Mouse (Mus musculus): ENCODE measurements around the gene Ndufs8. TPM values are rescaled to one million over a fixed set of nuclear protein-coding genes. Genes with fewer than 3 reads are reported as not detected.

Ndufs8 gene
- total RNA-seq, 2 experiments from 2014 or later: 134 to 151 TPM

DNA sequence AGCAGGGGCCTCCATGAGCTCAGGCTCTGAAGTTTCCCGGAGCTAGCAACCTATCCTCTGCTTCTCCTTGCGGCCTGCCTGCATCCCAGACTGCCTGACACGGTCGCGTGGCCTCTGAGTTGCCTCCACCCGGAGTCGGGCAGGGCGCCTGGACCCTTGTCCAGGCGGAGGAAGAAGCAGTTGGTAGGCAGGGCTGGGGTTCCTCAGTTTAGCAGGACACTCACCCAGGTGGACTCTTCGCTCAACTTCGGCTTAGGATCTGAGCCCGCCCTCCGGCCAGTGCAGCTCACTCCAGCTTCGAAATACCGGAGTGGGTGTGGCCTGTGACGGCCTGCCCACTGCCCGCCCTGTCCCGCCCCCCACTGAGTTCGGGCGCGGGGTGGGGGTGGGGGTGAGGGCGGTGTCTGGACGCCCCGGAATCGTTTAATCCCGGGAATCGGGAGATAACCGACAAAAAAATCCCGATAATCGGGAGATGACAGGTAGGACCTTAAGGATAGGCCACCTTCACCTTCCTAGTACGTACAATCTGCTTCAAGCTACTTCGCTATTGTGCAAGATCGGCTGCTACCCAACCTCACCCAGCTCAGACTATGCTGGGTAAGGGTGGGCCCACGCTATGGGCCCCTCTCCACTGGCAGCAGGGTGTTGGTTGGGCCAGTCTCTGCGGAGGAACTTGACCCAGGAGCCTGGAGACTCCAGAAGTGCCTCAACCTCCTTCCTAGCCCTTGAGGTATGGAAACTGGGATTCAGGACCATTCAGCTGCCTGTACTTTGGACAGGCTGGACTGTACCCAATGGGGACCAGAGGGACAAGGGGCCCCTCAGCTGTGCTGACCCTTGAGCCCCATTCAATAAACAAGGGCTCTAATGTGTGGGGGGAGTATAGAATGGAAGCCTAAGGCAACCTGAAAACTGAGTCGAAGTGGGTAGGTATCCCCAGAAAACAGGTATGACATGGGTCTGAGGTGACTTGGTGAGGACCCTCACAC, 5.5 kb downstream of the Ndufs8 start, which contains the start of gene Tcirg1:
TSS of gene Tcirg1 (minus strand) at position 339 of the 992 bp plus-strand sequence.
- DNase-seq (ENCODE audit: extremely low spot score in 1 of 2, low spot score in 1 of 2): peak; percentile 36 to 41

DNA sequence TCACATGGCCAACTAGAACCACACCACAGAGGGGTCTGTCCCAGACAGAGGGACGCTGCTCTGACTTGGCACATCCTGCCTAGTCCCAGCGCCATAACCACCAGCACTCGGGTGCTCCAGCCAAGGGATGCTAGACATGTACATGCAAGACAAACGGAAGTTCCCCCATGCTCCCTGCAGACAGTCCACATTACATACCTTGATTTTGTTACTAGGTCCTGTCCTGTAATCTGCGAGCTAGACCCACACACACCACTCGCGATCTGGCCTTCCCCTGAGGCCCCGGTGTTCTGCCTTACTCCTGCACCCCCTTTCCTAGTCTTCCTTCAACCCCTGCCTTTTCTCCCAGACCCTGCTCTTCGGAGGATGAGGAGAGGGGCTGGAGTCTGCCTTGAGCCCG, 6.2 kb downstream of the Ndufs8 start:
- no peak for DNase-seq (ENCODE audit: extremely low spot score in 1 of 2, low spot score in 1 of 2)

DNA sequence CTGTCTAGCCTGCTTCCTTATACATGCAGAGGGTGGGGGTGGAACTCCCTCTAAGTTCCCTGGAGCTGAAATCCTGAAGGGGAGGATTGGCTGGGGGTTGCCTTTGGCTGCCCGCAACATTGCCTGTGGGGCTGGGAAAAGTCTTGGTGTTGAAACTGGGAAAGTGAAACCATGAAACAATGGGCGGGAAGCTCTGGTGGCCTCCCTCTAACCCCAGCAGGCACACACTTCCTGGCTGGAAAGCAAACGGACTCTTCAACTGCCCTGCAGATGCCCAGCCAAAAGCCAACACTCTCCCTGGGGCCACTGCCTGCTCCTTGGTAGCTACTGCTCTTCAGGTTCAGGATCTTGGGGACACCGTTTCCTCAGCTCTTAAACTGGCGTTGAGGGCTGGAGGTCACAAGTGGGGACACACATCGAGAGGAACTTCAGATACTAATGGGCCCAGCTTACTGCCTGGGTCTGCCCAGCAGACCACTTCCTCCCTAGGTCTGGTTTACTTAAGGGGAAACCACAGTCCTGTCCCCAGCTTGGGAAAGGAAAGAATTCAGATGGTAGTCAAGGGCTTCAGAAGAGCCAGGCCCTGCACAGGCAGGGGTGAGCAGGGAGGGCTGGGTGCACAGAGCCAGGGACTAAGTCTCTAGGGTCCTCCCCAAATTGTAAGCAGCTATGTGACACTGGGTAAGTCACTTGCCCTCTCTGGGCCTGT, 7.2 kb downstream of the Ndufs8 start:
- DNase-seq (ENCODE audit: extremely low spot score in 1 of 2, low spot score in 1 of 2): no peak

DNA sequence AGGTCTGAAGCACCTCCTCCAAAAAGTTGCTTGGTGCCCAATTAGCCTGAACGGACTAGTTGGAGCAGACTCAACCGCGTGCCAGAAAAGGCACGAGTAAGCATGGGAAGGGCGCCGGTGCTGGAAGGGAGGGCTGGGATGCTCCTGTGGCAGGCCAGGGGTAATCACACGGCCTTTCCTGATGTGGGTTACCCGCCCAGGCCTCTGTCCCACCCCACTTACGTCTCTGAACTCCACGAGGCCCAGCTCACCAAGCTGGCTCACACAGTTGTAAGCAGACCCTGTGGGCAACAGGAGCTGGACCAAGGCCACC, 8.3 kb downstream of the Ndufs8 start:
- DNase-seq (ENCODE audit: extremely low spot score in 1 of 2, low spot score in 1 of 2): no peak

DNA sequence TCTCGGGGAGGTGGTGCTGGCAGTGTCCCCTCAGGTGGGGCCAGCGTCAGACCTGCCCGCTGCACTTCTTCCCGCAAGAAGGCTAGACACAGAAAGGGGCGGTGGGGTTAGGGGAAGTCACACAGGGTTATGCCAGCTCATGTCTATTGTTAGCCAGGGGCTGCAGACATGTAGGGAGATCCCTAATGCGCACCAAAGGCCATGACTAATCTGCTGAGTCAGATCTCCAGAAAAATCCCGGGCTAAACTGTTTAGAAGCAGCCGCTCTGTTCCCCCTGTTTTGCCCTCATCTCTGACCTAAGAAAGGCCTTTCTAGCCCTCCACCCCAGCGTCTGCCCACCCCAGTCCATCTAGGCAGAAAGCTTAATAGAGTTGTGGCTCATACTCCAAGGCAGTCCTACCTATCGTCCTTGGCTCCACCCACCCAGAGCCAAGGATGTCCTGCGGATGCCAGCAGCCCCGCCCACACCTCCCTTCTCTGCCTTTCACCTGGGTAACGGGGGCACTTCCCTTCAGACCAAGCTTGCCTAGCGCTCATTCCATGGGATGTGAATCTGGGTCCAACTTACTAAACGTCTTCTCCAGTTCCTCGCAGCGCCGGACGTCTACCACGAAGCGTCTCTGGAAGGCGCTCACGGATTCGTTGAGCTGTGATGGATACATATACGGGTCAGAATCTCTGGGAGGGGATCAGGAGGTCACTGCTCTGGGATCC, 8.8 kb downstream of the Ndufs8 start:
- no peak for DNase-seq (ENCODE audit: extremely low spot score in 1 of 2, low spot score in 1 of 2)

DNA sequence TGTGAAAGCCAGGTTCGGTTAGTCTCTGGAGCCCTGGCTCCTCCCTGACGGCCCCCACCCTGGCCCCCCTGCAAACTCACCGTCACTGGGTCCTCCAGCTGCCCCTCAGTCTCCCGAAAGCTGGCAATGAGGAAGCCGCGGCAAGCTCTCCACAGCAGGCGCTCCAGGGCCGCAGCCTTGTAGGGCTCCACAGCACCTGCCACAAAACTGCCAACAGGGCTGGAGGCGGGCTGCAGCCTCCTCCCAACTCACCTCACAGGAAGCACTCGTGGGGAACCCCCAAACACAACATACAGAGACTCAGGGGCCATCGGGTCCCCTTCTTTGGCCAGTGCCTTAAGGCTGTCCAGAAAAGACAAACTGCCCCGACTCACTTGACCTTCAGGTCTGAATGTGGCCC, 9.6 kb downstream of the Ndufs8 start:
- DNase-seq (ENCODE audit: extremely low spot score in 1 of 2, low spot score in 1 of 2): no peak

DNA sequence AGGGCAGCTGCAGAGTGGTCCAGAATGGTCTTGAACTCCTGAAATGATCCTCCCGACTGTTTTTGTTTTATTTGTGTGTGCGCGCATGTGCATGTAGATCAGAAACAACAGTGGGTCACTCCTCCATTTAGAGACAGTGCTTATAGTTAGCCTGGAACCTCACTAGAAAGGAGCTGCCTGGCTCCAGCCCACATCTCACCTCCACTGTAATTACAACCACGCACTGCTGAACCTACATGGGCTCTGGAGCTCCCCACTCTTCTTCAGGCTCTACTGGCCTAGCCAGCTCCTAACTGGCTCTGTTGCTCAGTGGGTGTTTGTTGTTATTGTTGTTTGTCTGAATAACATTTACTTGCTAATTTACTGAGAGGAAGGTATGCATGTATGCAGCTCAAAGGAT, 13.0 kb downstream of the Ndufs8 start:
- no peak for DNase-seq (ENCODE audit: extremely low spot score in 1 of 2, low spot score in 1 of 2)

DNA sequence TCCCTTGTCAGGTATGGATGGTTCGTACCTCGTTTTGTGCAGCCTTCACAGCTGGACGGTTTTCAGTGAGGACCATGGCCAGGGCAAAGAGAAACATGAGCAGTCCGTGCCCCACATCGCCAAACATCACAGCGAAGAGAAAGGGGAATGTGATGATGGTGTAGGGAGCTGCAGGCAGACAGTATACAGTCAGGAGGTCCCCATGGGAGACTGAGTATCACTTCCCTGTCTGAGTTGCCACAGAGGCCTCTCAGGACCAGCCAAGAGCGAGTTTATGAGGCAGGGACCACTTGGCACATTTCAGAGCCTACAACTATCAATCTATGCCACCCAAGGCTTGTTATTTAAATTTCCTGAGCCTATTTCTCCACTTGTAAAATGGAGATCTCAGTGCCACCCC, 13.6 kb downstream of the Ndufs8 start:
- DNase-seq (ENCODE audit: extremely low spot score in 1 of 2, low spot score in 1 of 2): no peak

DNA sequence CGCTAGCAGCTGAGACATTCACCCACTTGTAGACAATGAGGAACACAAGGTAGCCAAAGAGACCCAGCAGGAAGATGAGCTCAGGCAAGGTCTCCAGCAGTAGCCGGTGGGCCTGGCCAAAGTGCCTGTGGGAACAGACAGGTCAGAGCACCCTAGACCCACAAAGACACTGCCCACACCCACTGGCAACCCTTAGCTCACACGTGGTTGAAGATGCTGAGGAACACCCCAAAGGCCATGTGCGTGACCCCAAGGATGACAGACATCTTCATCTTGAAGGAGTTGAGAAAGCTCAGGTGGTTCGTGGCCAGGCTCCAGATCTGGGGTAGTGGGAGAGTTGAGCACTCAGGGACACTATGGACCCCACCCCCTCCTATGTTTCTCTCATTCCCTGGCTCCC, 15.0 kb downstream of the Ndufs8 start:
- DNase-seq (ENCODE audit: extremely low spot score in 1 of 2, low spot score in 1 of 2): no peak

DNA sequence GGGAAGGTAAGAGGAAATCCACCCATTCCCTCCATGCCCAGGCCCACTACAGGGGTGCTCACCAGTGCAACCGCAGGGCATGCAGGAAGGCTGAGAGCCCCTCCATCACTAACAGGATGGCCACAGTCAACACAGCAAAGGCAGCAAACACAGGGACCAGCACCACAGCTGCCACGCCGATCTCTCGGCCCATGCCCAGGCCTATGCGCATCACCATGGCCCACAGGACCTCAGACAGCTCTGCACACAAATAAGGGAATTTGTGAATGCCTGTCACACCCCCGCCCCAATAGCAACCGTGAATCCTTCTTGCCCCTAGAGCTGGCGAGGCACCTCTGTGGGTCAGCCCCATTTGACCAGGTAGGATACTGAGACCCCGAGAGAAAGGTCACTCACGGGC, 16.4 kb downstream of the Ndufs8 start:
- DNase-seq (ENCODE audit: extremely low spot score in 1 of 2, low spot score in 1 of 2): no peak

DNA sequence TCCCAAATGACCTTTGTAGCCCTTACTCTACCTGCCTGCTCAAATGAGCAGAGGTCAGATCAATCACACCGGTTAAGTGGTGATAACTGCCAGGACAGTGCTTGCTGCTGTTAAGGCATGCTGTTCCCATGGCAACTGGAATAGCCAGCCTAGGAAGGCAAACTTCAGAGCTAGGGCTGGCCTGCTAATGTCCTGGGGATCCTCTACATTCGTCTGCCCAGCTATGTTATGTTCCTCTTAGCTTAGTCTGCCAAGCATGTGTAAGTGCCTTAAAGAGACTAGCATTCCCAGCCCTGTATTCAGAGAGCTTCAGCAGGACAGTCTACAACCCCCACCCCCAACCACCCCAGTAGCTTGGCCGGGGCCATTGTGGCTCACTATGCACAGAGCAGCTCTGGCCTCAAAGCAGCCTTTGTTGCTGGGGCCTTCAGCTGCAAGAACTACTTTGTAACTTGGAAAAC, 17.4 kb downstream of the Ndufs8 start:
- peak in 1 of 2 experiments; percentile 22 for DNase-seq (ENCODE audit: extremely low spot score in 1 of 2, low spot score in 1 of 2)

DNA sequence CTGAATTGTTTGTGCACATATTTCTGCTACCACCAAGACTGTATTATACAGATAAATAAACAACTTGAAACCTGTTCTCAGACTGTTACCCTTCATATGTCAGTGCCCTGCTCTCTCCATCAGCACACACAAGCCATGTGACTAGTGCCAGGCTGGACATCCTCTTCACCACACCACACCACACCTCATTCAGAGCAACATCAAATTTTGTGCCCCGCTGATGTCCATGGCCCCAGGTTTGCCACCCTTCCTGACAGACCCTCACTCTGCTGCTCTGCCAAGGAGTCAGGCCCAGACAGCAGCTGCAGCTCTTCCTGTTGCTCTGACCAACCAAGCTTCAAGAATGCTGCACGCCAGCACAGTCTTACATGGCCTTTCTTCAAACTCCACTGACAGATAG, 18.3 kb downstream of the Ndufs8 start:
- DNase-seq (ENCODE audit: extremely low spot score in 1 of 2, low spot score in 1 of 2): no peak

DNA sequence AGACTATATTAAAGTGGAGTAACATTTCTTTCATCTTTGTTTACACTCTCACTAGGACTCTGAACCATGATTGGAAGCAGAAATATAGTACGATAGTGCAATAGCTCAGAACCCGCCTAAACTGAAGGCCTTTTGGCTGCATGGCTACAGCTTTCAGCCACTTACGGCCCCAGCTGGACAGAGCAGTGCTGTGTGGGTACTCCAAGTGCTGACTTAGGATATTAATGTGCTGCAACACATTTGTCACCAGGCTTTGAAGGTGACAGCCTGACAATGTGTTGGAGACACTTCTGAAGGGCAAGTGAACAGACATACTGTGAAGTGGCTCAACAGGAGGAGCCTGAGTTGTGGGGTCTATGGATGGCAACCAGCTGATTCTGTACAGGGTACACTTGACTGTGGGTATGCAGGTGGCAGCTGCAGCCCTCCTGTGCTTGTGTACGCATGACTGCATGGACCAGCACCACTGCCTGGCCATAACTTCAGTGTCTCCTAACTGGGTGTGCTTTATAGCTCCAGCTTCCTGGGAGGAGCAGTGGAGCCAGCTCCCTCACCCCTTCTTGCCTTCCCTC, 18.9 kb downstream of the Ndufs8 start:
- no peak for DNase-seq (ENCODE audit: extremely low spot score in 1 of 2, low spot score in 1 of 2)

DNA sequence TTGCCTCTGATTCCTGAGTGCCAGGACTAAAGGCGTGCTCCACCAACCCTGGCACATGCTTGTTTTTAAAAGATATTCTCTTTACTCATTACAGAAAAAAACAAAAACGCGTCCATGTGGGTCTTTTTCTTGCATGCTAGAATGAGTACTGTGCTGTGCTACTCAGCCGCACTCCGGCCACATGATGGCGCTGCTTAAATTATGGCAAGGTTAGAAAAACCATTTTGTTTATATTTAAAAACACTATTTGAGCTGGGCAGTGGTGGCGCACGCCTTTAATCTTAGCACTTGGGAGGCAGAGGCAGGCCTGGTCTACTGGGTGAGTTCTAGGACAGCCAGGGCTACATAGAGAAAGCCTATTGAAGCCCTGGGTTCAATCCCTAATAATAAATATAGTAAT, 22.4 kb downstream of the Ndufs8 start:
- no peak for DNase-seq (ENCODE audit: extremely low spot score in 1 of 2, low spot score in 1 of 2)

DNA sequence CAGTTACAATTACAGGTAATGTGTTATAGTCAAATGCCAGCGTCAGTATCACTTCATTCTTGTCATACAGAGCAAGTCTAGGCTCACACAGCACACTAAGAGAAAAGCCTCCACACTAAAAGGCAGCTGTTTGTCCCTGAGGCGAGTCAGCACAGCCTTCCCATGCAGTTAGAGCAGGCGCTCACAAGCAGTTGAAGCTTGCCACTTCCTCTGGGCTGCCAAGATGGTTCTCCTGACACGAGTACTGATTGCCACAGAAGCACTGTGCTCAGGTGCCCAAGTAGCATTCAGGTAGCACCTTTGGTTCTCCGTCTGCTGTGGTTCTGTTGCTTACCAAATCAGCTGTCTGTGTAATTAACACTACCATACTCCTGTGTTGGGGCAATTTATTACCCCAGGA, 23.5 kb downstream of the Ndufs8 start:
- DNase-seq (ENCODE audit: extremely low spot score in 1 of 2, low spot score in 1 of 2): no peak

DNA sequence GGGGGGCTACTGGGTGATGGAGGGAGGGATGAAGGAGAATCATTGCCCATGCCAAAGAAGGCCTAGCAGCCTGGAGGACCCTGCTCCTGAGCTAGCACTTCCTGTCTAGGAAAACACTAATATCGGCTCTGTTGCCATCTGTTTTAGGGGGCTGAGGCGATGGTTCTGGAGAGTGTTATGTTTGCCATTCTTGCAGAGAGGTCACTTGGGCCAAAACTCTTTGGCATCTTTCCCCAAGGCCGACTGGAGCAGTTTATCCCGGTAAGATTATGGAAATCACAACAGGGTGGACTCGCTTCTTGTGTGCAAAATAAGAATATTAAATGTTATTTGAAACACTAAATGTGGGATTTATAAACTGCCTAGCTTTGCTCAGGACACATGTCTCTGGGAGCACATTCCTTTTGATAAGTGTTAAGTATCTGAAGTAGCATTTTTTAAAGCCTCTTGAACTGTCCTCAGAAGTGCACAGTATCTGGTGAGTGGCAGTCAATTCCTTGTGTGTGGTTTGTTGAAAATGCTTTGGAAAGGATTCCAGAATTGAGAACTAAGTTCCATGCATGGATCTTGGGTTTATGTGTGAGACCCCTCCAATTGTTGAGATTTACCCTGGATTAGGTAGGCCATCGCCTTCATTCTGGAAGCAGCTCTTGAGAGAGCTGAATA, 28.1 kb downstream of the Ndufs8 start:
- no peak for DNase-seq (ENCODE audit: extremely low spot score in 1 of 2, low spot score in 1 of 2)

DNA sequence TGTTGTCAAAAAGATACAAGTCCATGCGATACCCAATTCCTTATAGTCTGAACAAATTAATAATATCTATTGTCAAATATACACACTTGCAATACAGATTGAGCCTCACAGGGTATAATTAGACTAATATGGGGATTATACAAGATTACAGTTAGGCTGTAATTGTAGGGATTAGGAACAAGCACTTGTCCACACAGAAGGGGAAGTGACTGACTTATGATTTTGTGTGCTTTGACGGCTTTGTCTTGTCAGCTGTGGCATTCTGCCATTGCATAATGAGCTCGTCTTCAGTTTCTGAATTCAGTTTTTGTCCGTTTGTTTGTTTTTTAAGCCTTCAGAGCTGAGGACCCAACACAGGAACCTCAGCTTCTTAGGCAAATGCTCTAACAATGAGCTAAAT, 30.4 kb downstream of the Ndufs8 start:
- no peak for DNase-seq (ENCODE audit: extremely low spot score in 1 of 2, low spot score in 1 of 2)

DNA sequence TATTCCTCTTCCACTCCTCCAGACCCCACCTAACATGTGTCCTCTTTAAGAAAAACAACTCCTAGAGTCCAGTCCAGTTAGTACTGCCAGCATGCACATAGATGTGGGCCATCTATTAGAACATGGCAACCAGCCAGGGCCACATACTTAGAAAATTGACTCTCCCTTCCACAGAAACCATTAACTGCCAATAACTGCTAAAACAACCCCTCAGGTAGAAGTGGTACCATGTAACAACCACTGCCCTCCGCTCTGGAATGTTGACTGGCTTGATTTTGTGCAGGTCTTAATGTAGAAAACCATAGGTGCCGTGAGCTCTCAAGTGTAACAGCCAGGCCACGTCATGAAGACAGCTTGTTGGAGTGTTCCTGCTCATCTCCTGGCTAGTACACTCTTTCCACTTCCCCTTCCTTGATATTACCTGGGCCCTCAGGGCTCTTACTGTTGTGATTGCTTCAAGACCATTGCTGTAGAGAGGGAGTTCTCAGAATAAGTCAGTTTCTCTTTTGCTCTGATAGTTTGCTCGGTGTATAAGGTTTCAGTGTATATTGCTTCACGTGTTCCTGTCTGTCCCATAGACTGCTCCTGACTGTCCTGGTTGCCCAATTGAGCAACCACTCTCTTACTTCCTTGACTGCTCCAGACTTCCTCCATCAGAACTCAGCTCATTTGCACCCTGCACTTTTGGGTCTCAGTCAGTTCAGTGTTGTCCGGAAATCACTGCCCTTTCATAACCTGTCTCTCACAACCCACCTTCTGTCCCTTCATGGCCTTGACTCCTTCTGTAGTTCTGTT, 32.3 kb downstream of the Ndufs8 start:
- DNase-seq (ENCODE audit: extremely low spot score in 1 of 2, low spot score in 1 of 2): no peak

DNA sequence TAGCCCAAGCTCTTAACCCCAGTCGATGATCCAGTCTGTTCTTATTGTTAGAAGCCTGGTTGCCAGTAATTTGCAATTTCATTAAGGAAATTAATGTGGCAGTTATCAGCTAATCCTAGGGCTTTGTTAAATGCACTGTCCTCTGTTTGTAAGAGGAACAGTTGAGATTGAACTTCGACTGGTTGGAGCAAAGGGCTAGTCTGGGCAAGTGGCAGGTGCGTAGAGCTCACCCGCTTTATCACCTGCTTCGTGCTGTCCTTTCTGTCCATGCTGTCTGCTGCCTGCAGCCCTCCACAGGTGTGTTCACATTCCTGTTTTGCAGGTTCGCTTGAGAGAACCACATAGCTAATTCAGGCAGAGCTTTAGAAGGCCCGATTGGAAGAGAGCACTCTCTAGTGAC, 37.5 kb downstream of the Ndufs8 start:
- no peak for DNase-seq (ENCODE audit: extremely low spot score in 1 of 2, low spot score in 1 of 2)

All from layer of hippocampus, postnatal 25 days (tissue).